Mouse (Mus musculus) cerebellum, adult 8-10 months (tissue): ENCODE results near the gene Gm20388.

Experiments
- DNase-seq: peaks from one replicate; pipeline ENCODE4 v3.0.0; 2022

The Gm20388 gene

DNA sequence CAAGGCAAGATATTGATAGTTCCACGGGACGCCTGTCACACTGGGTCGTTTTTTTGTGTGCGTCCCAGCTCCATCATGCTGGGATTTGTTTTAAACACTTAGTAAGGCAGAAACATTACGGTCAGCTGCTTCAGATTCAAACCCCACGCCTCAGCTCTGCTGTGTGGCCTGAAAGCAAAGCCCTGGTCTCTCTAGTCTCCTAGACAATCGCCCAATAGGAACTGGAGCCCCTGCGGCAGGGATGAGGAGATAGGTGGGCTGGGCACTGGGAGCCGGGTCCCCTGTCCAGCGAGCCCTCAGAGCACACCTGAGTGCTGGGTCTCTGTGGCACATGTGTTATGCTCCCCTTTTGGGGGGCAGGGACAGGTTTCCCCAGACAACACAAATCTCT lies 267.5 kb downstream of the Gm20388 start:
- DNase-seq, result no peak

- peak; percentile 95 for DNase-seq
These were observed 268.4 kb downstream of the Gm20388 start for GRCm38 (mm10) chr8:120179027-120179431.

GRCm38 (mm10) chr8:120180445-120180970 lies 269.9 kb downstream of the Gm20388 start:
- DNase-seq, result no peak

DNA sequence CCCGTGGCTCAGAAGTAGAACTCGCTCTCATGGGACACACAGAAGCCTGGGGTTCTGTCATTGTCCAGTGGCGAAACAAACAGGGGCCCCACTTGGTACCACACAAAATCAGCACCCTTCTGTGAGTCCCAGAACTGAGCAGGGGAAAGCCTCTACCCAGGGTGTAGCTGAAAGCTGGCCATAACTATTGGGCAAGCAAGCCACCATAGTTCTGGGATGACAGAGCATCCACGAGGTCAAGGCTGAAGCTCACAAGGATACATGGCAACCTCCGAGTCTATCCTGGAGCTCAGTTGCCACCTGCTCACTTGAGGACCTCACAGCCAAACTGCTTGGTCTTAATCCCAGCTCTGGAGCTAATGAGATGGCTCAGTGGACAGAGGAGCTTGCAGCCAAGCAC lies 270.6 kb downstream of the Gm20388 start:
- no peak for DNase-seq

DNA sequence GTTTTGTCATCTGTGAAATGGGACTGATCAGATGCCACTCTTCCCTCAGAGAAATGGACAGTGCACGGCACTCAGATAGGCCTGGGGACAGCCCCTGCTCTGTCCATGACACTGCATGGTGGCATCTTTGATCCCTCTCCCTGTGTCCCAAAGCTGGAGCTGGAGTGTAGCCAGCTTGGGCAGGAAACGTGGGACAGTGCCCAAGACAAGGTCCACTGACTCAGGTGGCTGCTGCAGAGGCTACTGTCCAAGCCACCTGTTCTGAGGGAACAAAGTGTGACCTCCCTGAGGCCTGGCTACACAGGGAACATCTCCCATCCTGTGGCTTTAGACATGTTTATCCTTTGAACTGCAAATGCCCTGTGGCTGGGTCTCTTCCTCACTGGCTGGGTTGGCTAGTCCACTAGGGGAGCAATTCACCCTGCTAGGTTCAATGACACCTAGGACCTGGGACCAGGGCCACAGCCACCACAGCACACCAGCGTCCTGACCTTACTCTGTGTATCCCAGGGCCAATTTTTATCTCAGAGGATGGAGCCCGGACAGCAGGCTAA lies 271.3 kb downstream of the Gm20388 start:
- no peak for DNase-seq

DNA sequence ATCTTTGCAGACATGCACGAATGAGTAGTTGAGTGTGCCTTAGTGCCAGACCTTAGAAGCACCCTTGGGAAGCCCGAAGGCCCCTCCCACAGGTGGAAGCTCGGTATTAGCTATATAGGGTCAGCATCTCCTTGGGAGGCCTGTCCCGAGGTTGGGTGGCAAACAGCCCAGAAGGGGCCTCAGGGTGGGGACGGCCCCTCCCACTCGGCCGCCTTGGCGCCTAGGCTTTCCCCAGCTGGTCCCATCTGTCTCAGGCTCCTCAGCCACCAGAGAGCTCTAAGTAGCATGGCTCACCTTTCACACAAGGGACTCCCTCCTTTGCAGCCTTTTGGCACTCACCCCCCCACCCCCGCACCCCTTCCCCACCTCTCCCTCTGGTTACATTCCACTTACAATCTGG lies 273.7 kb downstream of the Gm20388 start:
- DNase-seq, result no peak

- DNase-seq, result no peak
These were observed 274.5 kb downstream of the Gm20388 start for GRCm38 (mm10) chr8:120184850-120185792.

- DNase-seq, result no peak
These were observed 275.8 kb downstream of the Gm20388 start for GRCm38 (mm10) chr8:120186454-120186853.

DNA sequence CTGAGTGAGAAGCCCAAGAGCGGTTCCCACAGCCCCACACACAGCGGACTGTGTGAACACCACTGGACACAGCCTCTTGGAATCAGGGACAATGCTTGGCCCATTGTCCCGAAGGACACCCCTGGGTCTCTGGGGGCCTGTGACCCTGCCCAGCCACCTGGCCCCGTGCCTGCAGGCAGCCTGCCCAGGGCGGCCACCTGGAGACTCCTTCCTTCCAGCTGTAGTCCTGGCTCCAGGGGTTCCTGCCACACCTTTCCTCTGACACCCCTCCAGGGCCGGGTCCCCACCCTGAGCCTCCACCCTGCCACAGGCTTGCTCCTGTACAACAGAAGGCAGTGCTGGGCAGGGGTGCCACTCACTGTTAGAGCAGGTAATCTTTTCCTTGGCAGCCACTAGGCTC lies 277.9 kb downstream of the Gm20388 start:
- no peak for DNase-seq

GRCm38 (mm10) chr8:120189440-120189839 lies 278.8 kb downstream of the Gm20388 start:
- DNase-seq, result no peak

DNA sequence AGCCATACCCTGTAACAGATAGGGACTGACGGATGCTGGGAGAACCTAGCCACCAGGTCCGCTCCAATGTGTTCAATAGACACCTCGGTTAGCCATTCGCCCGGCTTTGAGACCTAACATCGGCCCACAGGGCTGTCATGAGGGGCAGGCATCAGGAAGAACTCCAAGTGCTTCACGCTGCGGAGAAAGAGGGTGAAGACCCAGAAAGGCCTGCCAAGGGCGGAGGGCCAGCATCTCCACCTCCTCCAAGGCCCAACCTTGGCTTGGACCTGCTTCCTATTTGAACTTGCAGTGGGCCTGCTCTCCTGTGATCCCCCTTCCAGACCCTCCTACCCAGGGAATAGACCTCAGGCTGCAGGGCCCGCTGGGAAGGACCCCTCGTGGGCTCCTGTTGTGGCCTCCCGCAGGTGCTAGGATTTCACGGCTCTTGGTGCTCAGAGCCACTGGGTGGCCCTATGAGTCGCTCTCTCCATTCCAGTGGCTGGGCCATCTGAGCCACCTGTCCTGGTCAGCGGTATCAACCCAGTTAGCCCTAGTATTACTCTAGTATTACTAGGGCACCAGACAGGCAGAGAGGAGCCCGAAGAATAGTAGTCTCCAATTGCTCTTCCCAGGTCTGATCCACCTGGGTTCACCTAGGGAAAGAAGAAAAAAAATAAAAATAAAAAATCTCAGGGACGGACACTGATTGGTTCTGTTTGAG lies 279.6 kb downstream of the Gm20388 start:
- DNase-seq, result no peak

DNA sequence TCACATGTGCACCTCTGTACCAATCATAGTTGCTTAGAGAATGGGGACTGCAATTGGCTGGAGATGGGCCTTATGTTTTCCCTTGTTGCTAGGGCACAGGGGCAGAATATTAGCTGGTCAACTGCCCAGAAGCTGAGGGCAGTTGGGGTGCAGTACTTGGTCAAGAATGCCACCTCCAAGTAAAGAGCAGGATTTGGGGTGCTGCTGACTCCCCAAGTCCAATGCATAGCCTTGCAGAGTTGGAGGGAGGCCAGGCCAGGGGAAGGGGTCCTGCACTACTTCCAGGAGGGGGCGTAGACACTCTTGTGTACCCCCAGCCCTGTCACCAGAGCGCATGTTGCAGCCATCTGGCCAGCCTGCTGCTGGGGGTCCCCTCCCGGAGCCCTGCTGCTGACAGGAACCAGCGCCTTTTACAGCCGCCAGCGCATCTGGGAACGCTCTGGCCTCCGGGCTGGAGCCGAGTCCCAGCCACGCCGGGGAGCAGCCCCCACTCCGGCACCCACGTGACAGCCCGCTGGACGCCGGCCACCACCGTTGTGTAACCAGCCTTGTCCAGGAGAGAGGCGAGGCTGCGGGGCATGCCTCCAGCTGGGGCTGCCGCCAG lies 280.3 kb downstream of the Gm20388 start:
- DNase-seq, result peak; percentile 84

- no peak for DNase-seq
These were observed 281.0 kb downstream of the Gm20388 start for GRCm38 (mm10) chr8:120191633-120192032.

DNA sequence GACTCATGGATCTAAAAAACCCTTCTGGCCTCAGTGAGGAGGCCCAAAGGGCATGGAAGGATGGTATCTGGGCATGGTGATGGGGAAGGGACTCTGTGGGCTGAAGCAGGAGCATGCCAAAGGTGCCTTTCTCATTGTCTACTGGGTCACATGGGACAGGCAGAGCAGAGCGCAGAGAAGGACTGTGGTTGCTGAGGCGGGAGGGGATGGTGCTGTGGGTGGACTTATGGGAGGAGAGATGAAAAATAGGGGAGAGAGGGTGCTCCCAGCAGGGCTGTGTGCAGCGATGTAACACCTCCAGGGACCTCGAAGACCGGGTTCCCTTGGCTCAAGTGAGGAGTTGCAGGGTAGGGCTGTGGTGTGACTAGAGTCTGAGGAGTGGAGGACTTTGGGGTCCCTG lies 281.5 kb downstream of the Gm20388 start:
- DNase-seq, result no peak

DNA sequence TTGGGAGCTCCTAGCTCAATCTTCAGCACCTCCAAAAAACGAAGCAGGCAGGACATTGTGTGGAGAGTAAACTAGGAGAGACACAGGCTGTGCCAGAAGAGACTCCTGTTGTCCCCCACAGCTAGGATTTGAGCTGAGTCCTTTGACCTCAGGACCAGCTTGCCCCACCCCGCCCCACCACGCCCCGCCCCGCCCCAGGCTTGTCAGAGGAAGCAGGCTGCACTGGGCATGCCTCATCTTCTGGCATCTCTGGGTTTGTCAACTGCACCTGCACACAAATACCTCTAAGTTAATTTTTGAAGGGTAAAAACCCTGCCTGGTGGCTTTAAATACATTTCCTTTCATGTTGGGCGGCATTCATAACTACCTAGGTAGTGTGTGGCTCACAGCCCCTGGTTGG lies 290.7 kb downstream of the Gm20388 start:
- no peak for DNase-seq

DNA sequence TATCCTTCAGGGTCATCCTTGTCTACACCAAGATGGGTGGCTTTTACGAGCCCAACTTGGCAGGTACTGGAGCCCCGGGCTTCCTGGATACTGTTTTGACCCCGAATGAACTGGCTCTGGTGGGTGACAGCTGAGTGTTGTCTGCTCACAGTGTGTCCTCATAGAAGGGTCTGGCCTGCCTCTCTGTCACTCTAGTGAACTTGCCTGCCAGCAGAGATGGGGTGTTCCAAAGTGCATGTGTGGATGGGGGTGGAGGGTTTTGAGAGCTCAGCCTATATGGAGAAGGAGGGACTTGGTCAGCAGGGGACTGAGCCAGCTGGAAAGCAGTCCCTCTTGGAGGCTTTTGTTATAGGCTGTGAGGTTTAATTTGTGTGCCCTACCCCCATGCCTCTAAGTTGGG lies 291.9 kb downstream of the Gm20388 start:
- DNase-seq, result no peak

- DNase-seq, result no peak
These were observed 294.2 kb downstream of the Gm20388 start for GRCm38 (mm10) chr8:120204736-120205360.

DNA sequence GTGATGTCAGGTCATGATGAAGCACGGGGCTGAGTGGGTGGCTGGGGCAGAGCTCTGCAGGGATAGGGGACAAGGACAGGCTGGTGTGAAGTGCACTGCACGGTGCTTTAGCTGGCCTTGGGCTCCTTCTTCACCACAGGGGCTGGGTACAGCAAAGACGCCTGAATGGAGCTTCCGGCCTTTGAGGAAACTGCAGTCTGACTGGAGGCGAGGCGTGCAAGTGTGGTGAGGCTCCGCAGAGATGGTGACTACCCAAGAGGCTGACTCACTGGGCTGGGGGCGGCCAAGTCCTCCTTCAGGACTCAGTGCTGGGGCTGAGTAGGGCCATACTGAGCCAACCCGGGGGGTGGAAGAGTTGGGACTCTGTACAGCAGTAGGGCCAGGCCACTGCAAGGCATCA lies 295.3 kb downstream of the Gm20388 start:
- no peak for DNase-seq

- no peak for DNase-seq
These were observed 296.7 kb downstream of the Gm20388 start for GRCm38 (mm10) chr8:120207364-120207763.

DNA sequence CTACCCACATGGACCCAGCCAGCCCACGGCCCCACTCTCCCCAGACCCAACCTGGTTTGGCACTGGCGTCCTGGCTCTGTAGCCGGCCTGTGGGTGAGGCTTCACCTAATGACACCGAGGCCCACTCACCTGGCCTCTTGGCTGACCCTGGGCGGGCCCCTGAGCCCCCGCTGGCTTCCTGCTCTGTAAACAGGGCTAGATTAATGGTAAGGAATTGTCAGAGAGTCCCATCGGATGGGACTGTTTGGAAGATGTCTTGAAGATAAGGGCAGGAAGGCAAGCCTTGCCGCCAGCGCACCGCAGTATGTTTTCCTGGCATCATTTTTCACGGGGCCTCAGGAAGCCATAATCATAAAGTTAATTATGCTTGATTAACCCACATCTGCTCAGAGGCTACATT lies 297.5 kb downstream of the Gm20388 start:
- DNase-seq, result no peak

GRCm38 (mm10) chr8:120211345-120211744 lies 300.7 kb downstream of the Gm20388 start:
- DNase-seq, result no peak

DNA sequence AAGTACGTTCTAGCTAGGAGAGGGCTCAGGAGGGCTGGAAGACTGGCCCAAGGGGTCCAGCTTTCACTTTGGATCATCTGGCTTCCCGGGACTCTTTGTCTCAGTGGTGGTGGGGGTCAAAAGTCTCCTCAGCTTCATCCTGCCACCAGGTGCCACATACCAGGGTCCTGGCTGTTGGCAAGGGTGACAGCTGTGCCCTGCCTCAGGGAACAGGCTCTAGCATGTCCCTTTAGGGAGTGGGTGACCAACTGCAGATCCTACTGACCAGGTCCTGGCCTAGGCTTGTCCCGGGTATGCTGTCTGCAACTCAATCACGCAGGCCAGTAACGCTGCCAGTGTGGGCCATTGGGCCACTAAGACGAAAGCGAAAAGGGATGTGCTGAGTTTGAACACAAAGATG lies 302.0 kb downstream of the Gm20388 start:
- DNase-seq, result no peak

DNA sequence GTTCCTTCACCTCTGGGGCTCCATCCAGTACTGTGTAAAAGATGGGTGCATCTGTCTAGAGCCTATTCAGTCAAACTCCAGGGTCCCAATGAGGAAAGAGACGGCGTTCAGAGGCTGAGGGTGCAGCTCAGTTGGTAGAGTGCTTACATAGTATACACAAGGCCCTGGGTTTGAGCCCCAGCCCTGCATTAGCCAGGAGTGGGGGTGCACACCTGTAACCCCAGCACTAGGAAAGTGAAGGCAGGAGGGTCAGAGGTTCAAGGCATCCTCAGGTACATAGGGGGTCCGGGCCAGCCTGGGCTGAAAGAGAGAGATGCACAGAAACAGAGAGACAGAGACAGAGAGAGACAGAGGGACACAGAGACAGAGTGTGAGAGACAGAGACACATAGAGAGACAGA lies 302.6 kb downstream of the Gm20388 start:
- DNase-seq, result no peak
